Mouse (Mus musculus) E14TG2a.4 (cell line): ENCODE results near the gene Gm49354.

Experiments
- CTCF ChIP-seq: conservative IDR thresholded peaks from 2 replicates; pipeline ENCODE4 v1.5.1; 2014; ENCODE audit warnings: low read length
- NANOG ChIP-seq: IDR thresholded peaks from 2 replicates; pipeline ENCODE4 v1.6.1; 2014; ENCODE audit warnings: borderline replicate concordance, low read length, mixed read lengths

GRCm38 (mm10) chr13:59745462-59745861, 36.6 kb downstream of the Gm49354 start:
- TF ChIP-seq NANOG, result no peak
- TF ChIP-seq CTCF, result no peak
